Mouse (Mus musculus) gastrocnemius, postnatal 10 days (tissue): ENCODE data around the gene E030030I06Rik. TPM values are rescaled to one million over a fixed set of nuclear protein-coding genes. Genes with fewer than 3 reads are reported as not detected.
"Not testable (repeated sequence)": the region's sequence is repeated elsewhere in the genome, so short reads cannot be mapped to it uniquely, and the experiment has no call there.

Experiments used
- DNase-seq: peaks from one replicate; pipeline ENCODE4 v3.0.0; 2021; ENCODE audit warnings: mixed read lengths
- total RNA-seq, 2 experiments: library from RNA; stranded (reverse); gene quantifications; 2 replicates each; pipeline ENCODE4 v1.2.3; 2021

Gene E030030I06Rik
- total RNA-seq, 2 experiments from 2014 or later: 0.52 to 2.8 TPM

DNA sequence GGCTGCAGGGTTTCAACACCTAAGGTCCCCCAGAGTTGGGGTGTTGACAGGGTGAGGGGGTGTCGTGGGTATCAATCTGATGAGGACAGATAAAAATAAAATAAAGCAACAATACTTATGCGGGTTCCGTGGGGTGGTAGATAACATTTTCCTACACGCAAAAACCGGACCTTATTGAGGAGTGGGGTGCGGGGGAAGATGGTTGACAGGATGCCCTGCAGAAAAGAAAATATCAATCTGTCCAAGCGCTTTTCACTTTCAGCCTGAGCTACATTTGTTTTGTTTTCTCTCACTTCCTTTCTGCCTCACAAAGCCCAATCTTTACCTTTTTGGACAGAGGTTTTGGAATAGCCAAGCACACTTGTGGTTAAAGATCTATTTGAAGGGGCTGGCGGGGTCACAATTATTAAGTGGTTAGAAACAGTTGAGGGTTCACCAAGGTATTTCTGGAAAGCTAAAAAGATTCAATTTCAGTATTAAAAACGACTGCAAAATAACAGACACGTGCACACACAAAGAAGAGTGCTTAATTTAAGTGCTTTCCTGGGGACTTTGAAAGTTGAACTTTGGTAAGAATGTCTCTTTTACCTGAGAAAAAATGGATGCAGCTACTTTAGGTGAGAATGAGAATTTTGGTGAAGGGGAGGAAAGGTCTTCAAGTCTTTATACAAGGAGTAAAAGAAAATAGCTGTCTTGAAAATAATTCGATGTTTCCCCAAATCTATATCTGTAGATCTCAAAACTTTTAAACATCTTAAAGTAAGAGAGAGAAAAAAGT is 3.0 kb upstream of the E030030I06Rik start:
- not testable (repeated sequence) for DNase-seq

DNA sequence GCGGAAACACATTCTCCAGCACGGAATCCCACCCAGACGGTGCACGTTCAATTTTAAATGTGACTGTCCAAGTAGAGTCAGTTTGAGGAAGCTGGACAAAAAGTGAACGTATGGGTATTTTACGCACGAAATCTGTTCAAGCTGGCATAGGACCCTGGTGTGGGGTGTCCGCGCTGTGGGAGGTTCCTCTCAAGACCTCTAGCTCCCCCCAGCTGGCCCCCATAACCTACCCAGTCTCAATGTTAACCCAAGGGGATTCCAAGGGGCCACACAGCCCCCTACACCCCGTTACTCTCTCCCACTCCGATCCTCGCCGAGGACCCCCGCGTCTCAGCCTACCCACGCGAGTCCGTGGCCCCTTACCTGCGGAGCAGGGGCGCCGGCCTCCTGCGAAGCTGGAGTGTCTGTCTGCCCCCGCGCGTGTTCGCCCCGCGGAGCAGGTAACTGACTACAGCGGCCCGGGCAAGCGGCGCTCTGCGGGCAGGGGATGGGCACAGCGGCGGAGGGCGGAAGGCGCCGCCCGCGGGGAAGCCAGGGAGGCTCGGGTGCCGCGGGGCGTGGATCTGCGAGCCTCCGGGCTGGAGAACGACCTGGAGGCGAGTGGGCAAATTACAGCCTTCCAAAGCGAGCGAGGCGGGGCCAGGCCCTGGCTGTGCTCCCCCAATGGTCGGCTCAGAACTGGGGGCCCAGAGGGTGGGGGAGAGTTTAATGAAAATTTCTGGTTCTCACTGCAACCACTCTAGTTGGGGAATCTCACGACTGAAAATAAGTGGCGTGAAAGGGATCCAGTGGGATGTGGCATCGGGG is 2.2 kb upstream of the E030030I06Rik start:
- peak; percentile 17 for DNase-seq

DNA sequence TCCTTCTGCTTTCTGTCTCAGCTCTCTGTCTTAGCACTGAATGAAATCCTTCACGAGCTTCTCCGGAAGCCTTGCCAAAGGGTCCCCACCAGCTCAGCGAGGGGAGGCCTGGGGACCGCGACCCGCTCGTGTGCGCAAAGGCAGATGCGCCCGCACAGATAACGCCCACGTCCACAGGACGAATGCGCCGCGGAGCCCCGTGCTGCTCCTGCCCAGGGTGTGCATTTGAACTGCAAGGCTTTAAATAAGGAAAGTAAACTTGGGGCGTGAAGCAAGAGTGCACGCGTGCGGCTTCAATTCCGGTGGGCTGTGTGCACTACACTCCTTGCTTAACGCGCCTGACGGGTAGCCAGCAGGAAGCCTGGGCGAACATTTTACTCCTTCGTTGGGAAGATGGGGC is 1.5 kb upstream of the E030030I06Rik start:
- DNase-seq: peak; percentile 12

DNA sequence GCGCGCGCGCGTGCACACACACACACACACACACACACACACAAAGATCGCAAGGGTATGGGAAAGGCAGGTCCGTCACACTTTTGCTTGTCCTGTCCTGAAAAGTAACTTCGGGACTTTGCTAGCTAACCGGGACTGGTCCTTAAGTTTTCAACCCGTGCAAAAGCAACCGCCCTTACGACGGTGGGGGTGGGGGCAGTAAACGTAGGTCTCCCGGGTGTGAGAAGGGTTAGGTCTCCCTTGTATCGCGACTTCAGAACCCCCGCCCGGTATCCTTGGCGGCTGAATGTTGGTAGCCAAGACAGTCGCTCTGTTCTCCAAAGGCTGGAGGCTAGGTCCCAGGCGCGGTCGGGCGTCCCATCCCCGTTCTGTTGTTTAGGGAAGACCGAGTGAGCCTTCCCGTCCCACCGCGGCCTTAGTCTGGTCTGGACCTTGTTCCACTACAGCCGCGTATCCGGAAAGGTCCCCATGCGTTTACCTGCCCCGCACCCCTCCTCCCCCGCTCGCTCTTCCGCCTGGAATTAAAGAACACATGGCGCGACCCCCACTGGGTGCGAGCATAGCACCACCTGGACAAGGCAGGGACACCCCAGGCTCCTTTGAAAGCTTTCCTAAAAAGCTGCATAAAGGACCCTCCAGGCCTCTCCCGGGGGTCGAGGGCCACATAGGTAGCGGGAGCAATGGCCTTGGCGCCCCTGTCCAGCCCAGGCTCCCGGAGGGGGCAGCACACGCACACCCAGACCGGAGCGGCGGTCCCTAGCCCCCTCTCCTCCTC is 808 bp upstream of the E030030I06Rik start:
- peak; percentile 23 for DNase-seq

DNA sequence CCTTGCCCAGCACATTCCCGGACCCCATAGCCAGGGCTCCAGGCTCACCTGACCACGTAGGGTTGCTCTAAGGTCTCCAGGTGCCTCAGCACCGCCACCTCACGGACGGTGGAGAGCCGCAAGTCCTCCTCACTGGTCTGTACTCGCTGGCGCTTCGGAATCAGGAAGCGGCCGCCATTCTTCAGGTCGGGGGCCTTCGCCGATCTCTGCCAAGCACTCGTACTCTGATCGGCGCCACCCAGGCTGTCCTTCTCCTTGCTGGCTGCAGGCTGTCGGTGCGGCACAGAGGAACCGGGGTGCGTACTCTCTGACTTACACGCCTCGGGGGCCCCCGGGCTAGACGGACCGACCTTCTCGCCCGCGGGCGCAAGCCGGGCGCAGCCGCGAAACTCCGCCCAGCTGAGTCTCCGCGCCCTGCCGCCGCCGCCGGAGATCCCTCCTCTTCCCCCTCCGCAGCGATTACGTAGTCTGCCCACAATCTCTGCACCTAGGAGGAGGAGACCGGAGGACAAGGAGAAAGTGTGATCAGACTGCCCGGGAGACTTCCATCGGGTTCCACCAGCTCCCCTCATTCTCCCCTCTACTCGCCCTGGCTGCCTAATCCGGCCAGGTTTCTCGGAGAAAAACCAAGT is 513 bp downstream of the E030030I06Rik start:
- peak; percentile 64 for DNase-seq

DNA sequence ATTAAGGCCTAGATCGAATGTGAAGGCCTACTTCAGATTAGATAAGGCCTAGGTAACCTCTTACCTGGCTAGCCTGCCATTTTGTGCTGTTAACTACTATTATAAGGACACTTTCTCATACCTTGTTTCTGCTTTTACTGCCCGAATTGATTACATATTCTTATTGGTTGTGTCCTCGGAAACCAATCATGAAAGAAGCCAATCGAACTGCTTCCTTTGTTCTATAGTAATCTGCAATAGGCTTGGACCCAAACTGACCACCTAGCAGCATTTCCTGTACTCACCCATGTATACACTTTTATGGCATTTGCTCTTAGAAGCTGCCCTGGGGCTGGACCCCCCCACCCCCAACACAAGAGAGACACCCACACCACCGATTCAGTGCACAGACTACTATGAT is 6.1 kb downstream of the E030030I06Rik start:
- DNase-seq: no peak

DNA sequence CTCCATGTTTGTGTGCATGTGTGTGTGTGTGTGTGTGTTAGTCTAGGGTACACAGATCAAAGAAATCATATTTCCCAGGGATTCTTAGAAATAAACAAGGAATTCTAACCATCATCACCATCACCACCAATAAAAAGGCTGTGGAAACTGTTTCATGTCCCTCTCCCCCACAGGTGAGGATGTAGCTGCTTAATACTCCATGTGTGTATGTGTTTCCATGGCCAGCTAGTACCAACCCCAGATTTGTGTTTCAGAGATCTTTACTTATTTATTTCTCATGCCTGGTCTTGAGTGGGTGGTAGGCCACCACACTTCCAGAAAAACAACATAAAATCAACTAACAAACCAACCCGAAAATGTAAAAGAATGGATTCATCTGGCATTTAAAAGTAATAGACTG is 6.9 kb downstream of the E030030I06Rik start:
- DNase-seq: peak; percentile 18

DNA sequence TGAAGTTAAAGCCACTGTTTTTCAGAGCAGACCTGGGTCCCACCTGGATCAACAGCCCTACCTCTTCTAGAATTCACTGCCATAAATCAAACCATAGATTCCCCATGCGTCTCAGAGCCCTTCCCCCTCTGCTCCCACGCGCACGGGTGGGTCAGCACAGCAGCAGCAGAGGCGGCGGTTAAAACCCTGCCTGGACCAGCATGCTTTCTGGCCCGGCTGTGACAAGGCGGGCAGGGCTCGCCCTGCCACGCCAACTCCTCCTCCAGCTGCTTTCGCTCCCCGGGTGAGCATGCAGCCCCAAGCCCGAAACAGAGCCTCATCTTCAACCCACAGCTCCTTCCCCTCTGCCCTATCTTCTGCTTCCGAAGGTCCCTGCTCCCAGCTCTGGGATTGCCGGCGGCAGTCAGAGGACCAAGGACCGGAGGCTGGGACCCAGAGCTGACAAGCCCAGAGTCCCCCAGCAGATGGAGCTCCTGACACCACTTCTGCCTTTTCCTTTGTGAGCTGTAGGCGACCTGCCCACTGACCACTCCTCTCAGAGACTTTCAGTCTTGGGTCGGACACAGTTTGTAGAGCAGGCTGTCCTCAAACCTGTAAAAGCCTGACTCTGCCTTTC is 8.3 kb downstream of the E030030I06Rik start:
- DNase-seq: peak; percentile 76

DNA sequence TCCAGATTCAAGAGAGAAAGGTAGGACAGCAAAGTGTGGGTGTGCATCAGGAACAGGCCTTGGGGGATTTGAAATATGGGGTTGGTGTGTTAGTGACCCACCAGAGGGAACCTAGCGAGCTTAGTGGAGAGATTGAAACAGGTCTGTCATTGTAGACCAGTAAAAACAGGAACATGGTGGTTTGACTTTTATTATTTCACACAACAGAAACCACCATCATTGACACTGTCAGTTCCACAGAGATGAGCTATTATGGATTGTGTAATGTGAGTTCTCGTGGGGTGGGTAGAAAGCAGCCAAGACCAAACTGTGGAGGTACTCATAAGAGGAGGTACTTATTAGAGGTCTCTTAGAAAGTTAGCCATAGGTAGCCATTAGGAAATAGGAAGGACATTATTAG is 74.5 kb downstream of the E030030I06Rik start:
- no peak for DNase-seq

DNA sequence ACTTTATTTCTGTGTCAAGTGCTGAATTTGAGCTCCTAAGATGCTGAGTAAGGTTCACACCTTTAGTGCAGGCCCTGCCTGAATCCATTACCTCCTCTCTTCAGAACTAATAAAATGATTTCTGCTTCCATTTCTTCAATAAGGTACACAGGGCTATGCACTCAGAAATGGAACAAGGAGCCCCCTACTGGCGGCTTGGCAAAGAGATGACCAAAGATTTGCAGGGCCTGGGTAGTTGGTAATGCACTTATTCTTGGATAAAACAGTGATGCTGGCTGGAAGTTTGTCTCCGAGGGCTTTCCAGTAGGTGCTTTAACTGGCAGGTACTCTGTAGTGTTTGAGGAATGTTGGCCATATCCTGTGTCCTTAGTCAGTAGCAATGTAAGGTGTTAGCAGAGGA is 76.3 kb downstream of the E030030I06Rik start:
- no peak for DNase-seq

DNA sequence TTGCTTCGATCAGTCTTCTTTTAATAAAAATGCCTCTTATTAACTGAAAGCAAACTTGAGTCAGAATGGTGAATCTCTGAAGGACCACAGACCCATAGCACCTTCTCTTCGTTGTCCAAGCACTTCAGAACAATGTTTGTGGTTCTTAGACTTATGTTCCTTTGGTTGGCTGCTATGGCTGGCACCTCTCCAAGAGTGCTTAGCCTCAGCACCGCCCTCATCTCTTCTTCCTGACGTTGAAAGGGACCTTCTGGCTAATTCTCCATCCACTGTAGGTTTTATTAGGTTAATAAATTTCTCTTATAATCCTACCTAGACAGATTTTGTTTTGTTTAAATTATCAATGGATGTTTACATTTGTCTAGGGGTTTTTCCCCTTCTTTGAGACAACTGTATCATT is 78.5 kb downstream of the E030030I06Rik start:
- no peak for DNase-seq

DNA sequence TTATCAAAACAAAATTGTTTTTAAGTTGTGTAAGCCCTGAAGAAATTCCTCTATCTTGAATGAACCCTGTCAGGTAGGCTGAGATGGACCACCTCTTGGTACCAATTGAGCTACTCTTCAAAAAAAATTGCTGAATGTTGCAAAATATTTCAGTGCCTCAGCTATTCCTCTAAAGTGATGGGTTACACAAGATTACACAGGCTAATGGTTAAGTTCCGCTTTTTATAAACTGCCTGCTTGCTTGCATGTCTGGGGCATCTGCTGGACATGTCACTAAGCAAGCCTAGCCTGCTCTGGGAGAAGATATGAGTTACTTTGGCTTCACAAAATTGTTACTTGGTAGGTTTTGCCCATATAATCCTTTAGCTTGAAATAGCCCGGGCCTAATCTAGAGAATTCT is 78.9 kb downstream of the E030030I06Rik start:
- DNase-seq: no peak

DNA sequence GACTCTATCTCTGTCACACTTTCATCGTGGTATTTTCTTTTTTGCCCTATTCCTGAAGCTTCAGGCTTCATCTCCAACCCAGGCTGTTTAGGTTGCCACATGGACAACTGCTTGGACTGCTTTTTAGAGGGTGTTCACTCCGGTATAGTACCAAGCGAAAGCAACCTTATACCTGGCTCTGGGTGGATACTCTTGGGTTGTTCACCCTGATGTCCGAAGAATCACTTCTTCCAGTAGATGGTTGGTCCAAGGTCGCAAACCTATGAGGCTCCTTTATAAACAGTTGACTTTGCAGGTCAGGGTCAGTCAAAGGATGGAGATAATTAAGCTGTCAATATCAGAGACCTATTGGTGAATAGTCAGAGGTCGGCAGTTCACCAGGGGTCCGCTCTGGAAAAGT is 81.1 kb downstream of the E030030I06Rik start, which contains the start of gene 4930444G20Rik:
4930444G20Rik (minus strand) TSS at position 101 of the 400 bp plus-strand sequence.
- DNase-seq: not testable (repeated sequence)

Other genes starting within 250 kb of the E030030I06Rik start
- gene 4930444G20Rik, start 81.2 kb downstream of the E030030I06Rik start, total RNA-seq: not detected
- gene Raet1e, start 9.3 kb upstream of the E030030I06Rik start, total RNA-seq: under 1 TPM; 0.16 to 0.50 TPM
- gene H60b, start 9.3 kb upstream of the E030030I06Rik start, total RNA-seq: under 1 TPM; 0.21 to 0.43 TPM
- gene Raet1d, start 211.3 kb upstream of the E030030I06Rik start, total RNA-seq: under 1 TPM; 0.38 to 0.63 TPM